Mouse (Mus musculus) megakaryocyte, embryonic 14.5 days (primary cell): ENCODE data around the gene Schip1.

Experiments used
- FLI1 ChIP-seq: IDR thresholded peaks from 2 replicates; pipeline ENCODE4 v1.6.1; 2012; ENCODE audit warnings: low read length, inconsistent platforms, mixed read lengths
- GATA1 ChIP-seq: IDR thresholded peaks from 3 replicates; pipeline ENCODE4 v1.6.1; 2012; ENCODE audit warnings: mixed read lengths, low read length, inconsistent platforms, borderline replicate concordance

DNA sequence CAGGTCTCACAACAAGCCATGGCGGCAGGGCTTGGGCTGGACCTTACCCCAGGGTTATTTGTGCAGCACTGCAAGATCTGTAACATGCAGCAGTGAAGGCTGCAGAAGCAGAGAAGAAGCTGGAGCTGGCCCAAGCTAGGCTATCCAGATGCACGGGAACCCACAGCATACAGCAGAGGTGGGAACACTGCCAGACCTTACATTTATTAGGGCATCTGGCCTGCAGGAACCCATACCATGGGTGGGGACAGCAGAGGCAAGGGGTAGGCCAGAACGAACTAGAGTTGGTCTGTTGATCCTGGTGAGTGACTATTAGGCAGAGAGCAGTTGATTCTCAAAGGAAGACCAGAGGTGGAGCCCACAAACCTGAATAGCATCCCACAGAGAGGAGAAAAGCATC, 178.6 kb downstream of the Schip1 start:
- TF ChIP-seq GATA1 (no peak), FLI1 (no peak)
